ENCODE assay signal across 8 mouse cellular contexts in the genomic region with DNA sequence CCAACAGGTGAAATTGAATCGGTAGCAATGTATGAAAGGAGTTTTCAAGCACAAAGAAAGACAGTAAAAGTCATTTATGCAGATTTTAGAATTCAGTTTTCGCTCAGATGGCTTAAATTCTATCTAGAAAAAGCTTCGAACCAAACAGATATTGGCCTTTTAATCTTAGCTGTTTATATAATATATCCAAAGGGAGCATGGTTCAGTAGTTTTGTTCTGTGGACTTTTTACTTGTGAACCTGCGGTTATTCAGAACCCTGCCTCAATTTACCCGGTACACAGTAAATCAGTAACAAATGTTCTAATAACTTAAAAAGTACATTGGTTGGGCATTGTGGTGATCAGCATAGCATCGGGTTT. TPM values are rescaled to one million over a fixed set of nuclear protein-coding genes. Genes with fewer than 3 reads are reported as not detected.
DNase-seq lines count a peak whose midpoint lies in the region; ATAC-seq and TF ChIP-seq lines count a peak whose summit lies in the region.

No protein-coding gene starts in this region.

- peak; percentile 19 for DNase-seq in heart, adult 11 months
- no peak for DNase-seq in heart, postnatal 14 days
- no peak for DNase-seq in forebrain, postnatal 0 days
- no peak for DNase-seq in liver, embryonic 14.5 days (ENCODE audit: low read depth in 3 of 3, low spot score in 3 of 3)
- DNase-seq in thymus, postnatal 14 days = no peak
- no peak for DNase-seq in layer of hippocampus, postnatal 10 days (ENCODE audit: low spot score in 2 of 2)
- DNase-seq in retina, postnatal 1 day = no peak

- H3K27me3 ChIP-seq in C2C12 (ENCODE audit: control insufficient read depth, insufficient read depth, insufficient read length) = no peaks in the 10 kb centered on the region
- H3K27me3 ChIP-seq in forebrain, postnatal 0 days (ENCODE audit: insufficient read depth, low read length) = no peaks in the 10 kb centered on the region
- H3K27me3 ChIP-seq in liver, embryonic 14.5 days (ENCODE audit: control insufficient read depth, insufficient read depth, low read length) = no peaks in the 10 kb centered on the region

- H3K4me2 ChIP-seq in forebrain, postnatal 0 days (ENCODE audit: low read depth) = peak overlapping the region; percentile 74
- peak overlapping the region; percentile 76 for H3K4me2 ChIP-seq in liver, embryonic 14.5 days (ENCODE audit: low read depth)

- TF ChIP-seq CTCF in C2C12 (IDR thresholded peaks at IDR 0.05; ENCODE audit: control insufficient read depth, insufficient read depth, insufficient read length) = no peak
- no peak for TF ChIP-seq CTCF in forebrain, postnatal 0 days (IDR thresholded peaks at IDR 0.05; ENCODE audit: low read depth)
- TF ChIP-seq CTCF in liver, embryonic 14.5 days (IDR thresholded peaks at IDR 0.05; ENCODE audit: low read depth) = no peak

- intact Hi-C loops in heart, postnatal 14 days (cut with DNase I) = no loop called here

- no peak overlapping the region for H3ac ChIP-seq in C2C12 (ENCODE audit: control insufficient read depth, insufficient read length, low read depth)

- H3K79me2 ChIP-seq in C2C12 (ENCODE audit: control insufficient read depth, insufficient read depth) = no peaks in the 10 kb centered on the region

- WGBS in forebrain, postnatal 0 days = 56% methylated on average over 6 of the region's 6 CpGs
- 49% methylated on average over 6 of the region's 6 CpGs for WGBS in liver, embryonic 14.5 days (ENCODE audit: insufficient replicate concordance)

- 0 out of 2 replicates have a peak, but pooled peaks cover 3% of the 10 kb centered on the region for H3K4me1 ChIP-seq in forebrain, postnatal 0 days (ENCODE audit: insufficient read depth)
- peaks cover 8 to 15% of the 10 kb centered on the region in 2 experiments for H3K4me1 ChIP-seq in liver, embryonic 14.5 days (replicated peaks; ENCODE audit: control insufficient read depth in 2 of 2, insufficient read depth in 2 of 2, low read length in 1 of 2)

- TF ChIP-seq EP300 in liver, embryonic 14.5 days (IDR thresholded peaks at IDR 0.05; ENCODE audit: low read depth) = no peak

- H3K9ac ChIP-seq in forebrain, postnatal 0 days = peak overlapping the region; percentile 48; the same call in 1 of the 2 replicates
- H3K9ac ChIP-seq in liver, embryonic 14.5 days (replicated peaks) = peak overlapping the region; percentile 74

- H3K79me3 ChIP-seq in C2C12 (ENCODE audit: low read depth) = no peaks in the 10 kb centered on the region

- ATAC-seq in forebrain, postnatal 0 days = no peak
- ATAC-seq in liver, embryonic 14.5 days (ENCODE audit: insufficient read depth) = no peak

- no peaks in the 10 kb centered on the region for H3K9me3 ChIP-seq in forebrain, postnatal 0 days (ENCODE audit: low read length)
- no peaks in the 10 kb centered on the region for H3K9me3 ChIP-seq in liver, embryonic 14.5 days (ENCODE audit: control insufficient read depth, low read length)

- no peak overlapping the region for H3K27ac ChIP-seq in forebrain, postnatal 0 days (ENCODE audit: low read depth, low read length)
- H3K27ac ChIP-seq in liver, embryonic 14.5 days = no peak overlapping the region

- peak overlapping the region; percentile 28 for H3K4me3 ChIP-seq in C2C12 (ENCODE audit: insufficient read depth, poor library complexity, severe bottlenecking)
- peak overlapping the region; percentile 33; the same call in 1 of the 2 replicates for H3K4me3 ChIP-seq in forebrain, postnatal 0 days (ENCODE audit: low read depth, low read length)
- peak overlapping the region; percentile 61 to 99 for H3K4me3 ChIP-seq in liver, embryonic 14.5 days (ENCODE audit: insufficient read depth in 1 of 2, low read depth in 2 of 2, low read length in 2 of 2)

- no peaks in the 10 kb centered on the region for H3K36me3 ChIP-seq in C2C12 (ENCODE audit: control insufficient read depth, insufficient read depth)
- no peaks in the 10 kb centered on the region for H3K36me3 ChIP-seq in forebrain, postnatal 0 days (ENCODE audit: insufficient read depth)
- H3K36me3 ChIP-seq in liver, embryonic 14.5 days (replicated peaks; ENCODE audit: control insufficient read depth, insufficient read depth, low read depth) = no peaks in the 10 kb centered on the region

TF ChIP-seq in C2C12, 6 proteins besides CTCF, POLR2A, EP300 and RAD21:
- no peak for TF ChIP-seq MYOG (IDR thresholded peaks at IDR 0.05; ENCODE audit: control insufficient read depth, extremely low read depth, insufficient read length)
- TF ChIP-seq CEBPB (IDR thresholded peaks at IDR 0.05; ENCODE audit: low read depth) = no peak
- TF ChIP-seq MAX (IDR thresholded peaks at IDR 0.05) = no peak
- no peak for TF ChIP-seq FOSL1 (IDR thresholded peaks at IDR 0.05; ENCODE audit: insufficient read depth, low read length, poor library complexity, severe bottlenecking)
- TF ChIP-seq MYOD1 (IDR thresholded peaks at IDR 0.05; ENCODE audit: control insufficient read depth, insufficient read length, low read depth) = no peak
- TF ChIP-seq USF1 (IDR thresholded peaks at IDR 0.05; ENCODE audit: low read depth) = no peak

RNA-seq across cellular contexts. Expression of gene Gm21985, which starts 18.9 kb away (rescaled TPM):
- under 1 TPM in 1 of 2 experiments, not detected in 1; 0.51 TPM for total RNA-seq in heart, postnatal 14 days (2021)
- not detected for polyA plus RNA-seq in C2C12 (2012; fragmentation: generic; extraction: Trizol)
- total RNA-seq in forebrain, postnatal 0 days (2014; rRNA removed) = 1.9 and 2.9 TPM in 2 replicates
- not detected in 2 replicates for polyA plus RNA-seq in forebrain, postnatal 0 days (2015; fragmentation: Nextera tagmentation; extraction: Ambion mirVana)
- polyA plus RNA-seq in liver, embryonic 14.5 days (2012; rRNA removed) = not detected in 2 replicates
- not detected in 2 replicates for polyA plus RNA-seq in liver, embryonic 14.5 days (2014; fragmentation: Nextera tagmentation; extraction: Ambion mirVana)
- total RNA-seq in layer of hippocampus, postnatal 10 days (2021) = 1 to 10 TPM; 1.0 to 1.3 TPM

RNA-seq across cellular contexts. Expression of gene Slc12a6, which starts 19.4 kb away (rescaled TPM):
- total RNA-seq in heart, postnatal 14 days (2021) = 10 to 100 TPM; 40.7 to 42.8 TPM
- polyA plus RNA-seq in C2C12 (2012; fragmentation: generic; extraction: Trizol) = 4.4 TPM
- 54.4 and 69.3 TPM in 2 replicates for total RNA-seq in forebrain, postnatal 0 days (2014; rRNA removed)
- 7.8 and 10.6 TPM in 2 replicates for polyA plus RNA-seq in forebrain, postnatal 0 days (2015; fragmentation: Nextera tagmentation; extraction: Ambion mirVana)
- polyA plus RNA-seq in liver, embryonic 14.5 days (2012; rRNA removed) = 6.9 and 8.7 TPM in 2 replicates
- polyA plus RNA-seq in liver, embryonic 14.5 days (2014; fragmentation: Nextera tagmentation; extraction: Ambion mirVana) = 3.4 and 4.9 TPM in 2 replicates
- 10 to 100 TPM; 81.2 to 83.7 TPM for total RNA-seq in layer of hippocampus, postnatal 10 days (2021)

RNA-seq across cellular contexts. Expression of gene Nop10, which starts 23.3 kb away (rescaled TPM):
- total RNA-seq in heart, postnatal 14 days (2021) = 10 to 100 TPM; 57.1 to 64.2 TPM
- polyA plus RNA-seq in C2C12 (2012; fragmentation: generic; extraction: Trizol) = 139 TPM
- 95.1 and 120 TPM in 2 replicates for total RNA-seq in forebrain, postnatal 0 days (2014; rRNA removed)
- polyA plus RNA-seq in forebrain, postnatal 0 days (2015; fragmentation: Nextera tagmentation; extraction: Ambion mirVana) = 160 and 215 TPM in 2 replicates
- polyA plus RNA-seq in liver, embryonic 14.5 days (2012; rRNA removed) = 82.3 and 93.1 TPM in 2 replicates
- 164 and 166 TPM in 2 replicates for polyA plus RNA-seq in liver, embryonic 14.5 days (2014; fragmentation: Nextera tagmentation; extraction: Ambion mirVana)
- total RNA-seq in layer of hippocampus, postnatal 10 days (2021) = 10 to 100 TPM; 61.9 to 80.6 TPM

RNA-seq across cellular contexts. Expression of gene Nutm1, which starts 25.9 kb away (rescaled TPM):
- total RNA-seq in heart, postnatal 14 days (2021) = not detected
- 0.02 TPM for polyA plus RNA-seq in C2C12 (2012; fragmentation: generic; extraction: Trizol)
- total RNA-seq in forebrain, postnatal 0 days (2014; rRNA removed) = not detected in 2 replicates
- polyA plus RNA-seq in forebrain, postnatal 0 days (2015; fragmentation: Nextera tagmentation; extraction: Ambion mirVana) = 0.08 and 0.09 TPM in 2 replicates
- polyA plus RNA-seq in liver, embryonic 14.5 days (2012; rRNA removed) = not detected in 2 replicates
- not detected in 2 replicates for polyA plus RNA-seq in liver, embryonic 14.5 days (2014; fragmentation: Nextera tagmentation; extraction: Ambion mirVana)
- not detected for total RNA-seq in layer of hippocampus, postnatal 10 days (2021)

RNA-seq across cellular contexts. Expression of gene Lpcat4, which starts 45.7 kb away (rescaled TPM):
- 1 to 10 TPM; 4.3 to 4.4 TPM for total RNA-seq in heart, postnatal 14 days (2021)
- polyA plus RNA-seq in C2C12 (2012; fragmentation: generic; extraction: Trizol) = 28.0 TPM
- total RNA-seq in forebrain, postnatal 0 days (2014; rRNA removed) = 23.9 and 27.6 TPM in 2 replicates
- polyA plus RNA-seq in forebrain, postnatal 0 days (2015; fragmentation: Nextera tagmentation; extraction: Ambion mirVana) = 12.8 and 17.3 TPM in 2 replicates
- polyA plus RNA-seq in liver, embryonic 14.5 days (2012; rRNA removed) = 2.4 and 2.9 TPM in 2 replicates
- polyA plus RNA-seq in liver, embryonic 14.5 days (2014; fragmentation: Nextera tagmentation; extraction: Ambion mirVana) = 1.9 and 2.1 TPM in 2 replicates
- 10 to 100 TPM; 59.7 to 62.4 TPM for total RNA-seq in layer of hippocampus, postnatal 10 days (2021)

Comparison
In these comparisons a context has a peak if more than half of its experiments do, and no peak if none do; other contexts are left out.
1. H3K4me3 ChIP-seq: peak in every context shown above with its lines; median percentile 80 in liver, embryonic 14.5 days; 33 in forebrain, postnatal 0 days; 28 in C2C12.